Mouse (Mus musculus) cerebellum, adult 2 months (tissue): ENCODE results near the gene Gmds. TPM values are rescaled to one million over a fixed set of nuclear protein-coding genes. Genes with fewer than 3 reads are reported as not detected.

Source experiments
- DNase-seq, 2 experiments: peaks; one replicate each; pipeline ENCODE4 v3.0.0; 2021
- H3K27ac ChIP-seq: fragments of 200-500 bp; 2 replicates; pipeline ENCODE4 v1.5.1; 2012; ENCODE audit warnings: low read length, control low read depth, inconsistent platforms; ENCODE audit not compliant: insufficient read depth
- H3K27me3 ChIP-seq: fragments of 200-500 bp; 2 replicates; pipeline ENCODE4 v1.6.1; 2012; ENCODE audit warnings: inconsistent platforms, mild to moderate bottlenecking, low read length, moderate library complexity; ENCODE audit not compliant: control insufficient read depth, insufficient read depth
- H3K4me1 ChIP-seq: fragments of 200-500 bp; 2 replicates; pipeline ENCODE4 v1.6.1; 2011; ENCODE audit warnings: low read length; ENCODE audit not compliant: control insufficient read depth, insufficient read depth
- H3K4me3 ChIP-seq: fragments of 200-500 bp; replicated peaks from 2 replicates; pipeline ENCODE3; 2011; ENCODE audit warnings: mild to moderate bottlenecking, low read depth, low read length, control low read depth; ENCODE audit not compliant: insufficient read depth
- CTCF ChIP-seq: fragments of 200-500 bp; IDR thresholded peaks from 2 replicates; pipeline ENCODE4 v1.5.1; 2011; ENCODE audit warnings: low read depth, mild to moderate bottlenecking, control low read depth, low read length, moderate library complexity, borderline replicate concordance; ENCODE audit not compliant: insufficient read depth
- POLR2A ChIP-seq: fragments of 200-500 bp; IDR thresholded peaks from 2 replicates; pipeline ENCODE4 v1.6.1; 2011; ENCODE audit warnings: low read length, control low read depth, borderline replicate concordance; ENCODE audit not compliant: insufficient read depth
- WGBS: fragments of 180-500 bp; shearing (Covaris S2); methylation state at CpG from one replicate; pipeline ENCODE4 v1.1.7; 2018; 5-methylcytosine and 5-hydroxymethylcytosine counted together
- polyA plus RNA-seq: library from polyadenylated mRNA; depleted of rRNA; stranded (reverse); fragments of >200 nt; gene quantifications from 2 replicates; pipeline ENCODE4 v1.2.3, GENCODE M21; 2012

Gmds gene
- polyA plus RNA-seq, 1 experiment = 12.3 TPM

DNA sequence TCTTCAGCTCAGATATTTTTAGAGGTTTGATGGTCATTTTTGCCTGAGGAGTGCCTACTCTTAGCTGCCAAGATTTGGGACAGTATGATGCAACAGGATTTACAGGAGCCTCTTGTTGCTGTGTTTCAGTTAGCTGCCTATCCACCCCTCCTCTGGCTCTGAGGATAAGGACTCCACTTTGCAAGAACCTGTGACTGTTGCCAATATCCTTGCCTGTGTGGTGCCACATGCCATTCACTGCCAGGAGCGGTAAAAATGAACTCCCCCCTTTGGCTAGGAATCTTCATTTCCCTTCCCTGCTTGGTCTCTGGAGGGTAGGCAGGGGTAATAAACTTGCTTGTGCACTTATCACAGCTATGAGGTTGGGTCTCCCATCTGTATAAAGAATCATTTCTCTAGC, 31.6 kb upstream of the Gmds start:
- H3K4me3 ChIP-seq = no peak overlapping the region
- H3K27ac ChIP-seq = no peak overlapping the region
- DNase-seq = no peak
- no peaks in the 10 kb centered on the region for H3K4me1 ChIP-seq
- TF ChIP-seq POLR2A (no peak), CTCF (no peak)
- H3K27me3 ChIP-seq = no peaks in the 10 kb centered on the region
- WGBS = 12% methylated on average over 1 of the region's 1 CpGs

DNA sequence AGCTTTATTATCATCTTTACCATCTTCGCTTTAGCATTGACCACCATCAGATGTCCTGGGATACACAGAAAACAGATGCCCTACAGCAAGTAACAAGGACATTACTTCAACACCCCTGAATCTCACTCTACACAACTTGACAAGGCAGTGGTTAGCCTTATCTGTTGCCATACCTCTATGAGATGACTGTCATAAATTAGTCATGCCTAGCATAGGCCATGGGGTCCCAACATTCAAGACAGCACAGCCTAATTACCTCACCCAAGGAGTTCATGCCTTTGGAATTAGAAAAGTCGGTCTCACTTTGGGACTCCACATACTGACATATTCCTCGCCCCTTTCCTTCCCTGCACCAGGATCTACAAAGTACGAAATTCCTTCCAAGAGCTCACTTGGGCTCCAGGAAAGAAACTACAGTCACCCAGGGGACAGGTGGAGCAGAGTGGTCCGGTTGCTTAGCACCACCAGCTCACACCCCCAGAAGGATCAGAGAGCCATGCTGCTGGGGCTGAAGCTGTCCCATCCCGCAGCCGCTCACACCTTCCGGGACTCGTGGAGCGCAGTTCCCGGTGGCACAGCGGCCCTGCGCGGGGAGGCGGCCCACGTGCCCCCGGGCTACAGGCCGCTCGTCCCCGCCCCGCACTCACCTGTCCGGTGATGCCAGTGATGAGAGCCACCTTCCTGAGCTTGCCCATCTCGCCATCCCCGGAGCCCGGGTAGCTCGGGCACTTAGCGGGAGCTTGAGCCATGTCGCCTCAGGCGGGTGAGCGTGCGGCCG, 616 bp downstream of the Gmds start:
- Histone ChIP-seq H3K4me1 (no peaks in the 10 kb centered on the region; the same call in 1 of the 2 replicates), H3K27me3 (no peaks in the 10 kb centered on the region), H3K27ac (peak overlapping the region; percentile 50; the same call in 1 of the 2 replicates), H3K4me3 (peak overlapping the region; percentile 90)
- 4% methylated on average over 32 of the region's 32 CpGs for WGBS
- TF ChIP-seq CTCF (no peak), POLR2A (no peak)
- DNase-seq = no peak

DNA sequence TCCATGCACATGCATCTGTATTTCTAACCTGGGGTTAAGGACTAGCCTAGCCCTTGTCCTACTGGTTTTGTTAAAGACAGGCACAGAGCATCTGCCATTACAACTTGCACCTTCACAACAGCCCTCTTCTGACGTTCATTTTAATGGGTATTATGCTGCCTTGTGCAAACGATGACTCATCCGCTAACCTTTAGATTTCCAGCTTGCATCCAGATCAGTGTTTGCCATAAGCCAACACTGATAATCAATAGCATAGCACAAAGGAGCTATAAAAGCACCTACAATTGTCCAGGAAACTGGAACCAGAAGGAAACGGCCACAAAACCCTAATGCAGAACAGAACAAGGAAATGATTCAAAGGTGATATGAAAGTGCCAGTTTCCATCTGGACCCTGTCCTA, 20.2 kb downstream of the Gmds start:
- 85% methylated on average over 4 of the region's 4 CpGs for WGBS
- no peak for DNase-seq
- Histone ChIP-seq H3K4me1 (no peaks in the 10 kb centered on the region), H3K4me3 (no peak overlapping the region), H3K27me3 (no peaks in the 10 kb centered on the region), H3K27ac (no peak overlapping the region)
- no peak for TF ChIP-seq CTCF
- TF ChIP-seq POLR2A = no peak

- H3K4me3 ChIP-seq = no peak overlapping the region
- 93% methylated on average over 3 of the region's 3 CpGs for WGBS
- TF ChIP-seq CTCF (no peak), POLR2A (no peak)
- H3K4me1 ChIP-seq = no peaks in the 10 kb centered on the region
- no peak overlapping the region for H3K27ac ChIP-seq
- no peaks in the 10 kb centered on the region for H3K27me3 ChIP-seq
- no peak for DNase-seq
Measured at GRCm38 (mm10) chr13:32317354-32317753, 21.2 kb downstream of the Gmds start.

DNA sequence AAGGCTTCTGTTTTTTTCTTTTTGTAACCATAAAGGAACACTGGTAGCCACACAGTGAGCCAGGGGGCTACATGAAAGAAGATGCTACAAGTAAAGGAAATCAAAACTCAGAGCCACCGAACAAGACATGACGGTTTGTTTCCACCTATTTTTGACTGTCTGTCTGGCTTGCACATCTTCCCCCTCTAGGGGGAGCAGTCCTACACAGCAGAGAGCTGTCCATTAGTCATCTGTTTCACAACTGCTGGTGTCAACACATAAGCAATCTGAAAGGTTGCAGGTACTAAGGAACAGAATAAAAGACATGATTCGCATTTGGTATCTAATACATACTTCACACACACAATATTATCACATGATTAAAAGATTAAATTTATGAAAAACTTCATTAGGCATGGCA, 25.9 kb downstream of the Gmds start:
- H3K27me3 ChIP-seq = no peaks in the 10 kb centered on the region
- no peak overlapping the region for H3K4me3 ChIP-seq
- peak in 1 of 2 experiments; percentile 22 for DNase-seq
- WGBS = 66% methylated on average over 3 of the region's 3 CpGs
- no peak overlapping the region for H3K27ac ChIP-seq
- TF ChIP-seq CTCF = peak; percentile 55
- no peak for TF ChIP-seq POLR2A
- no peaks in the 10 kb centered on the region for H3K4me1 ChIP-seq

GRCm38 (mm10) chr13:32311476-32311875, 27.1 kb downstream of the Gmds start:
- TF ChIP-seq POLR2A (no peak), CTCF (no peak)
- no peaks in the 10 kb centered on the region for H3K27me3 ChIP-seq
- H3K4me1 ChIP-seq = no peaks in the 10 kb centered on the region
- no peak overlapping the region for H3K4me3 ChIP-seq
- H3K27ac ChIP-seq = no peak overlapping the region
- DNase-seq = no peak
- 91% methylated on average over 2 of the region's 2 CpGs for WGBS

DNA sequence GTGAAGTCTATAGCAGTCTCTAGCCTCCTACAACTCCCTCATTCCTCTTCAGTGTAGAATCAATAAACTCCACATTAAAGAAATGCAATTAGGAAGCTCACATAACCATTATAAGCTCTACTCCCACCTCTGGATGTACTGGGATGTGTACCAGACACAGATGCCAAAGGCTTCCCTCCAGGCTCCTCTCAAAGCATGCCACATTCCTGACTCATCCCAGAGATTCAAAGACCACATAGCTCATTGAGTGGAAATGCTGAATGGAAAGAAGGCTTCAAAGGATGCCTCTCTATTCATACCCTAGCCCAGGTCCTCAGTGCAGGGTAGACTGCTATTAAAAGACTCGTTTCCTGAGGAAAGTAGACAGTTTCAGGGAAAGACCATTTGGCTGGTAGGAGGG, 40.1 kb downstream of the Gmds start:
- WGBS = 42% methylated on average over 1 of the region's 1 CpGs
- Histone ChIP-seq H3K27me3 (no peaks in the 10 kb centered on the region), H3K27ac (no peak overlapping the region), H3K4me3 (no peak overlapping the region), H3K4me1 (no peaks in the 10 kb centered on the region)
- no peak for DNase-seq
- TF ChIP-seq POLR2A (no peak), CTCF (no peak)

DNA sequence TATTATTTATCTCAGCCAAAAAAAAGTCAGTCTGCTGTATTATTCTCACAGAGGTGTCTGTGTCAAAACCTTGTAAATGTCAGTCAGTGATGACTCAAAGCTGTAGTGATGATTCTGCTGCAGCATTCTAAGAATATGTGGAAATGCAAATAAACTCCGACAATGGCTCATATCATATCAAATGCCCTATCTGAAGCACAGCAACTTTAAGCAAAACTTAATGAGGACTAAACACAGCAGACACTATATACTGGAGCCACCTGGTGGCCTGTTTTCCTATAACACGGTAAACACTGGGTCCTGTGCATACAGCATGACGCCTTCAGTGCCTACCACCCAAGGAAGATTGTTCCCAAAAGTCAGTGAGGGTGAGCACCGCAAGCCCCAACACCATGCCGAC, 41.1 kb downstream of the Gmds start:
- 57% methylated on average over 5 of the region's 5 CpGs for WGBS
- Histone ChIP-seq H3K4me1 (no peaks in the 10 kb centered on the region), H3K27me3 (no peaks in the 10 kb centered on the region), H3K27ac (no peak overlapping the region), H3K4me3 (no peak overlapping the region)
- DNase-seq = no peak
- TF ChIP-seq POLR2A = no peak
- peak; percentile 23; the same call in 1 of the 2 replicates for TF ChIP-seq CTCF
